Mouse (Mus musculus) stomach, embryonic 16.5 days (tissue): Measurements from ENCODE around the gene Rnaseh2b. TPM values are rescaled to one million over a fixed set of nuclear protein-coding genes. Genes with fewer than 3 reads are reported as not detected.

Source experiments
- ATAC-seq: fragments of 200-750 bp; cut with Nextera tagmentation; 2 replicates; pipeline ENCODE4 v1.8.0; 2017; ENCODE audit warnings: moderate number of reproducible peaks, moderate TSS enrichment; ENCODE audit not compliant: insufficient read depth, low FRiP score
- H3K27ac ChIP-seq: fragments of 300-500 bp; sonication (generic); 2 replicates; pipeline ENCODE4 v1.5.1; 2014; ENCODE audit warnings: low read length
- H3K27me3 ChIP-seq: fragments of 300-500 bp; sonication (generic); 2 replicates; pipeline ENCODE4 v1.6.1; 2014; ENCODE audit warnings: low read length, control low read depth, mixed read lengths; ENCODE audit not compliant: control insufficient read depth, insufficient read depth
- H3K36me3 ChIP-seq: fragments of 300-500 bp; sonication (generic); 2 replicates; pipeline ENCODE4 v1.6.1; 2014; ENCODE audit warnings: low read length; ENCODE audit not compliant: control insufficient read depth, insufficient read depth
- H3K4me1 ChIP-seq: fragments of 300-500 bp; sonication (generic); 2 replicates; pipeline ENCODE4 v1.6.1; 2014; ENCODE audit warnings: low read length, control low read depth, mixed read lengths; ENCODE audit not compliant: control insufficient read depth, insufficient read depth
- H3K4me2 ChIP-seq: fragments of 300-500 bp; sonication (generic); 2 replicates; pipeline ENCODE4 v1.6.1; 2014; ENCODE audit warnings: low read depth, low read length, mixed read lengths
- H3K4me3 ChIP-seq: fragments of 300-500 bp; sonication (generic); replicated peaks from 2 replicates; pipeline ENCODE4 v1.5.1; 2014; ENCODE audit warnings: mild to moderate bottlenecking, low read length
- H3K9ac ChIP-seq: fragments of 300-500 bp; sonication (generic); 2 replicates; pipeline ENCODE4 v1.6.1; 2014; ENCODE audit warnings: low read length
- H3K9me3 ChIP-seq: fragments of 300-500 bp; sonication (generic); replicated peaks from 2 replicates; pipeline ENCODE4 v1.6.1; 2016; ENCODE audit warnings: low read length, control low read depth; ENCODE audit not compliant: control insufficient read depth
- WGBS: fragments of 180-500 bp; shearing (Covaris S2); extraction: QIAGEN DNeasy Blood & Tissue Kit; methylation state at CpG from one replicate; pipeline ENCODE4 v1.1.7; 2014; 5-methylcytosine and 5-hydroxymethylcytosine counted together
- polyA plus RNA-seq: library from polyadenylated mRNA; unstranded; fragments of >200 nt; fragmentation: Nextera tagmentation; extraction: Ambion mirVana; gene quantifications from 2 replicates; pipeline ENCODE4 v1.2.1, GENCODE M21; 2015

Rnaseh2b gene
- polyA plus RNA-seq, 1 experiment from 2014 or later: 46.6 TPM

DNA sequence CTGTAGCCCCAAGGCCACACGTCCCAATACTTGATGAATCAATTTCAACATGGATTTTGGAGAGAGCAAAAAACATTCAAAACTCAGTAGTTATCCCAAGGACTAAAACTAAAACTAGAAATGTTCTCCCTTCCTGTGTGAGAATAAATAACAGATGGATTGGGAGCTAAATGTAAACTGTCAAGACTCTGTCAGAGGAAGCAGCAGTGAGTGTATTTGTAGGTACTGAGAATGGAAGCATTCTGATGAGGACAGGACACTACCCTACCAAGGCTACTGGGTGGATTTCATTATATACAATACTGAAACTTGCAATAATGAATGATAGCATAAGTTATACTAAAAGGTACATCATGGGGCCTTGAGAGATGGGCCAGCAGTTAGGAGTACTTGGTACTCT, 6.4 kb downstream of the Rnaseh2b start:
- Histone ChIP-seq H3K4me2 (no peak overlapping the region), H3K9ac (no peak overlapping the region), H3K4me1 (no peaks in the 10 kb centered on the region), H3K27ac (no peak overlapping the region), H3K9me3 (no peaks in the 10 kb centered on the region), H3K4me3 (no peak overlapping the region), H3K27me3 (no peaks in the 10 kb centered on the region), H3K36me3 (no peaks in the 10 kb centered on the region)
- no peak for ATAC-seq
- 86% methylated on average over 1 of the region's 1 CpGs for WGBS

DNA sequence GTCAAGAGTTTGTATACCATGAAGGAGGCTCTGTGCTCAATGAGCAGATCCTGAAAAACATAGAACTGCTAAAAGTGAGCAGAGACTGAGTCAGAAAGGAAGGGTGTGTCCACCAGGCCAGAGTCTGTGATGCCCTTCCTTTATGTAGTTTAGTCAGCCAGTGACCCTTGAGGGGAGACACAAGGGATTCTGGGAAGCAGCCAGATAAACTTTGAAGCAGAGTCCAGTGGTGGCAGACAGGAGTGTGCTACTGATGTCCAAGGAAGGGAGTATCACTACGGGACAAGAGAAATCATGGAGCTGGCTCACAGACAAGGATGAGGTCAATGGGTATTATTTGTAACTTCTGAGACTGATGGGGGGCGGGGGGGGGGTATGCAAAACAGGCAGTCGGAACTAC, 7.6 kb downstream of the Rnaseh2b start:
- Histone ChIP-seq H3K27ac (no peak overlapping the region), H3K36me3 (no peaks in the 10 kb centered on the region), H3K9me3 (no peaks in the 10 kb centered on the region), H3K4me3 (no peak overlapping the region), H3K4me2 (no peak overlapping the region), H3K4me1 (no peaks in the 10 kb centered on the region), H3K27me3 (no peaks in the 10 kb centered on the region), H3K9ac (no peak overlapping the region)
- 65% methylated on average over 3 of the region's 3 CpGs for WGBS
- no peak for ATAC-seq

DNA sequence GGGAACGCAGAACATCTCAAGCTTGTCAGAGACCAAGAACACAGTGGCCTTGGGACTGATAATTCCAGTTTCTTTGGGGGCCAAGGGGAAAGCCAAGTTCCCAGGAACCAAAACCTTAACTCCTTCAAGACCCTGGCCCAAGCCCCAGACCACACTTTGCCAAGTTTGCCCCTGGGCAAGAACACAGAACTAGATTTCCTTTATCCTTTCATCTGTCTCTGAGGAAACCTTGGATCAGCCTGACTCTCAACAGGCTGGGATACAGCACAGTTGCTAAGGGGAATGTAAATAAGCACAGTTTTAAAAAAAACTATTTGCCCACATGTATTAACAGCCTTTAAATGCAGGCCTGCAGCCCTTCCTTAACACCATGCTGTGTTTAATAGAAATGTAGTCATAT, 15.2 kb downstream of the Rnaseh2b start:
- Histone ChIP-seq H3K4me1 (no peaks in the 10 kb centered on the region), H3K27me3 (no peaks in the 10 kb centered on the region), H3K4me2 (no peak overlapping the region), H3K36me3 (no peaks in the 10 kb centered on the region), H3K9ac (no peak overlapping the region), H3K9me3 (no peaks in the 10 kb centered on the region), H3K27ac (no peak overlapping the region), H3K4me3 (no peak overlapping the region)
- 83% methylated on average over 1 of the region's 1 CpGs for WGBS
- ATAC-seq: no peak

DNA sequence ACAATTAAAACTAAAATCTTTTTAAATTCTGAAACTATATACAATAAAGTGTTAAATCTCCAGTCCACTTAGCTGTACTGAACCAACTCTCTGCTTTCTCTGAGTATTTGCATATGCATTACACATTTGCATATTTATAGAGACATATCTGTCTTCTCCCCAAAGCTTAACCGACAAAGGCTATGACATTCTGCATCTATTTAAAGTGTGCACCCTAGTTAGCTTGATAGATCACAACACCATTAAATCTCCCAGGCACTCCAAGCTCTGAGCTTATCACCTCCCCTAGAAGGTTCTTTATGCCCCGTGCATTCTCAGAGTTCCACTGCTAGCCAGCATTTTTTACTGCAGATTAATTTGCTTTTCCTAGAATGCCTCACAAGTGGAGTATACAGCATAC, 16.6 kb downstream of the Rnaseh2b start:
- H3K36me3 ChIP-seq: no peaks in the 10 kb centered on the region
- H3K9me3 ChIP-seq: no peaks in the 10 kb centered on the region
- no peak overlapping the region for H3K27ac ChIP-seq
- no peaks in the 10 kb centered on the region for H3K4me1 ChIP-seq
- no peak overlapping the region for H3K9ac ChIP-seq
- H3K4me2 ChIP-seq: no peak overlapping the region
- no peaks in the 10 kb centered on the region for H3K27me3 ChIP-seq
- 39% methylated on average over 2 of the region's 2 CpGs for WGBS
- no peak for ATAC-seq
- no peak overlapping the region for H3K4me3 ChIP-seq

DNA sequence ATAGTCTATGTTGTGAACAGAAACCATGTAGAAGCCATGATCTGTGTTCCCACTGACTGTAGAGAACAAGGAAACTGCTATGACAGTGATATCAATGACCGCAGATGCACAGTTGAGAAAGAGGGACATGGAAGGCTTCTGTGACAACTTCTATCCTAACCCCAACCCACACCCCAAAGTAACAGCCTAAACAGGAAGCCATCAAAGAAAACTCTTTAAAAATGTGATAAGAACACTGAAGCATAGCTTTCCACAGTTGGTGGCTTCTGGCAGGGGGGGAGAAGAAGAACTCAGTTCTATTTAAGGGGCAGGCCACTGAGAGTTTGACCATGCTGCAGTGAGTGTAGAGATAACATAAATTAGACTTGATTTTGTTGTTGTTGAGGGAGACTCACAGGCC, 19.3 kb downstream of the Rnaseh2b start:
- no peak for ATAC-seq
- Histone ChIP-seq H3K9ac (no peak overlapping the region), H3K27ac (no peak overlapping the region), H3K4me3 (no peak overlapping the region), H3K4me1 (no peaks in the 10 kb centered on the region), H3K27me3 (no peaks in the 10 kb centered on the region), H3K9me3 (no peaks in the 10 kb centered on the region), H3K4me2 (no peak overlapping the region), H3K36me3 (no peaks in the 10 kb centered on the region)
- 93% methylated on average over 1 of the region's 1 CpGs for WGBS

DNA sequence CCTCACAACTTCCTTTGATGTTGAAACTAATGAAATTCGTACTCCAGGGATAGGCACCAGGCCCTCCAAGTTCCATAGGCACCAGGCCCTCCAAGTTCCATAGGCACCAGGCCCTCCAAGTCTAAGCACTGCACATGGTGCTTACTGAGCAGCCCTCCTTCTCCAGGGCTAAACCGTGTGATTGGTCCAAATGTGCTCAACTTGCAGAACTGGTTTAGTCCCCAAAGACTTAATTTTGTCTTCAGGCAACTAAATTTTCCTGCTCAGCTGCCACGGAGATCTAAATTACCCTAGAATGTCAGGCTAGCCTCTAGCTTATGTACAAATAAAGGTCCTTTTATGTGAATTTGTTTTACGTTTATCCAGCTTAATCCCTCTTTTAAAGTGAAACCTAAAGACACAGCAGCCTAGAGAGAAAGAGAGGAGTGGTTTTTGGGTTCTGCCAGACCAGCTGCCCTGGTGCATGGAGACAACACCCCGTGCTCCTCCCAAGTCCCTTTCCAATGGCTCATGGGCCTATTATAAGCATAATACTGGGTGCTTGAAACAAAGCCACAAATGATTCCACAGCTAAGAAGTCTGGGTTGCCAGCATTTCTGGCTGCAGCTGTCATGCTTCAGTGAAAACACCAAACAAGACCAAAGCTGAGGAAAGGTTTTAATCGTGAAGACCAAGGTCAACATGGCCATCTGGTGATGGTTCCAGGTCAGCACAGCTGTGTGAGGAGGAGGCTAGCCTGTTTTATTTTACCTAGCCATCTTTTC, 30.4 kb downstream of the Rnaseh2b start:
- ATAC-seq: no peak
- Histone ChIP-seq H3K4me1 (peaks cover 6% of the 10 kb centered on the region; the same call in 1 of the 2 replicates), H3K27me3 (no peaks in the 10 kb centered on the region), H3K36me3 (no peaks in the 10 kb centered on the region), H3K27ac (peak overlapping the region; percentile 18; the same call in 1 of the 2 replicates), H3K9me3 (no peaks in the 10 kb centered on the region), H3K4me2 (no peak overlapping the region), H3K4me3 (no peak overlapping the region), H3K9ac (no peak overlapping the region)
- WGBS: 35% methylated on average over 6 of the region's 6 CpGs

DNA sequence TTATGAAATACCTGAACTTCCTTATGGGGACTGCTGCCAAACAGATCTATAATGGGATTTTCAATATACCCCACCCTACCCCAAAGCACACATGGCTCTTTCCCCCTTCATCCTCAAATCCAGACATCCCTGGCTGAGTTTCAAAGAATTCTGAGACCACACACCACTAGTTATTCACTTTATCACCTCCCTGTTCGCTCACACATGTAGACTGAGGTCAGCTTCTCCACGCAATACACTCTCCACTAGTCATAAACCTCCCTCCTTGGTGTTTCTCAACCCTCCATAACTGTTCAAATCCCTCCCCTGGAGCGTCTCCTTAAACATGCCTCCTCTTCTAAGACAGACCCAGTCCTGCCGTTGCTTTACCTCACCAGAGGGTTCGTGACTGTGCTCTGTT, 31.1 kb downstream of the Rnaseh2b start:
- no peak overlapping the region for H3K4me2 ChIP-seq
- no peaks in the 10 kb centered on the region for H3K9me3 ChIP-seq
- ATAC-seq: no peak
- H3K4me3 ChIP-seq: no peak overlapping the region
- 0 out of 2 replicates have a peak overlapping the region, but pooled peaks have one; percentile 4 for H3K27ac ChIP-seq
- H3K27me3 ChIP-seq: no peaks in the 10 kb centered on the region
- 74% methylated on average over 5 of the region's 5 CpGs for WGBS
- H3K4me1 ChIP-seq: peaks cover 6% of the 10 kb centered on the region; the same call in 1 of the 2 replicates
- H3K9ac ChIP-seq: no peak overlapping the region
- no peaks in the 10 kb centered on the region for H3K36me3 ChIP-seq

DNA sequence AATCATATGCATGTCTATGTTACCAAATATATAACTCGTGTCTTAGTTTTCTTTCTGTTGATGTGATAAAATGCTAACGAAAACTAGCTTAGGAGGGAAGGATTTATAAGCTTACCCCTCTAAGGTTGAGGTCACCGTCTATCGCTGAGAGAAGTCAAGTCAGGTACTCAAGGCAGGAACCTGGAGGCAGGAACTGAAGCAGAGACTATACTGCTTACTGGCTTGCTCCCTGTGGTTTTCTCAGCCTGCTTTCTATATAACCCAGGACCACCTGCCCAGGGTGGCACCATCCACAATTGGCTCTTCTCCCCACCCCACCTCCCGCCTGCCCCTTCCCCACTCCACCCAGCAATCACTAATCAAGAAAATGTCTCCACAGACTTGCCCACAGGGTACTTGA, 32.6 kb downstream of the Rnaseh2b start:
- Histone ChIP-seq H3K4me2 (no peak overlapping the region), H3K4me3 (no peak overlapping the region), H3K27me3 (no peaks in the 10 kb centered on the region), H3K9ac (no peak overlapping the region), H3K36me3 (no peaks in the 10 kb centered on the region), H3K9me3 (no peaks in the 10 kb centered on the region), H3K4me1 (peaks cover 6% of the 10 kb centered on the region; the same call in 1 of the 2 replicates), H3K27ac (no peak overlapping the region)
- ATAC-seq: no peak
- WGBS: 83% methylated on average over 5 of the region's 5 CpGs

DNA sequence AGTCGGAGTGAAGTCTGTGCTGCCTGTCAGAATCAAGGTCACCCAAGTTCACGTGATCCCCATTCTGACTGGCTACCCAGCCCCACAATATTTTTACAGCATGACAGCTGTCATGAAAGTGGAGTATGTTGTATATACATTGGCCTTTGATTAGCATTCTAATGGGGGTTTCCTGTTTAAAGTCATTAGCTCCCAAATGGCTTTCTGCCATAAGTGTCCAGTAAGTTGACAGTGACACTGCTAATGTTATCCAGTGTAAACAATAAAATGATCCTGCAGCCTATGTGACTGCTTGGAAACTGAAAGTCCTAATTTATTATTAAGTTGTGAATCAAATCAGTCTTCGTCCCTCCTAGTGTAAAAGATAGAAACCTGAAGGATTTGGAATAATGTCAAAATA, 33.6 kb downstream of the Rnaseh2b start:
- Histone ChIP-seq H3K27ac (no peak overlapping the region), H3K36me3 (no peaks in the 10 kb centered on the region), H3K27me3 (no peaks in the 10 kb centered on the region), H3K4me2 (no peak overlapping the region), H3K9me3 (no peaks in the 10 kb centered on the region), H3K9ac (no peak overlapping the region), H3K4me1 (peaks cover 6% of the 10 kb centered on the region; the same call in 1 of the 2 replicates), H3K4me3 (no peak overlapping the region)
- 46% methylated on average over 3 of the region's 3 CpGs for WGBS
- no peak for ATAC-seq
